Mouse (Mus musculus) fat pad, adult 2 months (tissue): ENCODE measurements around the gene Auts2.

ENCODE experiments used
- DNase-seq: peaks from one replicate; pipeline ENCODE4 v3.0.0-alpha.2; 2011; ENCODE audit warnings: low read depth, low spot score; ENCODE audit errors: extremely low read depth

Auts2 gene

DNA sequence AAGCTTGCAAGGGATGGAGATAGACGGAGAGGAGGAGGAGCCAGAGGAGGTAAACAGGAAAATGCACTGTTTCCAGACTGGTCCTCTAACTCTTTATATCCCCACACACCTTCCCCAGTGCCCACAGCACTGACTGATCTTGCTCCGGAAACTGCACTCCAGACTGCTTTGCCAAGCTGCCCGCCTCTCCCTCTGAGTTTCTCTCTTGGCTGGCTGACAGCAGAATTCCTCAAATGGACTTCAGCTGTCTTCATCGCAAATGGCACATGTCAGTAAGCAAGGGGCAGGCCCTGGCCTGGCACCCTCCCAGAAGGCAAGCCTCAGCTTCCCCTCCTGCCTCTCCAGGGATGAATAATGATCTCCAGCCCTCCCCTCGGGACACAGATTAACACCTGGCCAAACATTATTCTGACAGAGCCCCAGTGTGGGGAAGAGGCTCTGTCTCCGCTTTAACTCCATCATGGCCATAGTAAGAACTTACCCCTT is 348.1 kb downstream of the Auts2 start:
- peak; percentile 47 for DNase-seq

- DNase-seq, result no peak
Measured at GRCm38 (mm10) chr5:132190190-132190589, 353.0 kb downstream of the Auts2 start.

GRCm38 (mm10) chr5:132186659-132187058 is 356.5 kb downstream of the Auts2 start:
- no peak for DNase-seq

DNA sequence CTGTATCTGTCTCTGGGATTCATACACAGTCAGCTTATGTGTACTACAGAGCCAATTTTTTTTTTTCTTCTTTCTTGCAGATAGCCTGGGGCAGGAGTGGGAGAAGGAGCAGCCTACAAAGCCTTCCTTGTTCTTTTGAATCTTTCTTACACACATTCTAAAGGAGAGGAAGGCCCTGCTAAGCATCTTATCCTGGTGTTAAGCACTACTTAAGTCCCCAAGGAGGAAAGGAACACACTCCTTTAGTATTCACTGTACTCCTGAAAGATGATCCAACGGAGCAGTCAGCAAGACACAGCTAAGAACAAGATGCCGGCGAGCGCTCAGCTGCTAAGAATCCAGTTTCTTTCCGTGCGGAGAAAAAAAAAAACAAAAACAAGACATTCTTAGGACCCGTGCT is 356.9 kb downstream of the Auts2 start:
- DNase-seq, result peak; percentile 52

DNA sequence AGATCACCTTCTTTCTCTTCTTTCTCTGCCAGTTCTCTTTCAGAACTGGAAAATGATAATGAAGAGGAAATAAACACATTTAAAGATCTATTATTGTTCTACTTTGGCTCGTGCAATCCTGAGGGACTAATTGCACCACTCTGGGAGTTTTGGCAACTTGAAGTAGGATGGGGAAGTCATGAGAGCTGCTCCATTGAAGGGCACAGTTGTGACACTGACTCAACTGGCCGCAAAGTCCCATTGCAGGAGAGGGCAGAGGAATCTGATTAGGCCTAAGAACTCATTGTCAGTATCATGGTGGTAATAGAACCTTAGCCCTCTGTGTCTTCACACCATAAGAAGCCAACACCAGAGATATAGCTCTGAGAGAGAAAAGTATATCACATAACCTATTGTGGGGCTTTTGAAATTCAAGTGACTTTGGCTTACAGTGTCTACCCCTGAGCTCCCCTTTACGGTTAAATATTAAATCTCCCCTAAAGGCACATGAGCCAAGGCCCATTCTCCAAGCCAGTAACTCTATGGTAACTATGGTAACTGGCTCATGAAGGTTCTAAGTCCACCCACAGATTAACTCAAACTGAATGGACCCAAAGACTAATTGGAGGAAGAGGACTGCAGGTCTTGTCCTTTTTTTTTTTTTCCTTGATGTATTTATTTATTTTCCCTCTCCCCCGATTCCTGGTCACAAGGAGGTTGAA is 358.6 kb downstream of the Auts2 start:
- no peak for DNase-seq

DNA sequence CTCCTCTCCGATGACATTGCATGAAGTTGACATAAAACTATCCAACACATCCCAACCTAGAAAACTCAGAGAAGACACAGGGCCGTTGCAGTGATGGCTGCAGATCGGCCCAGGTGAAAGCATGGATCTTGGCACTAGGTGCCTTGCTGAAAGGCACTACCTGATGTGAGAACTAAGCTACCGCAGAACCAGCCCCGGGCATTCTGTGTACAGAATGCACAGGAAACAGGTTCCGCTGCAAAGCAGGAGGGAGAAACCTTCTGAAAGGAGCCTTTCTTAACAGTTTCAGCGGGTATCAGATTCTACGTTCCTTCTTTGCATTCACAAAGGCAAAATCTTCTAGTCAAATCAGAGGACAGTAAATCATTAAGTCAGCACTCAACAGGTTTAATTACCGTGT is 361.1 kb downstream of the Auts2 start:
- no peak for DNase-seq

DNA sequence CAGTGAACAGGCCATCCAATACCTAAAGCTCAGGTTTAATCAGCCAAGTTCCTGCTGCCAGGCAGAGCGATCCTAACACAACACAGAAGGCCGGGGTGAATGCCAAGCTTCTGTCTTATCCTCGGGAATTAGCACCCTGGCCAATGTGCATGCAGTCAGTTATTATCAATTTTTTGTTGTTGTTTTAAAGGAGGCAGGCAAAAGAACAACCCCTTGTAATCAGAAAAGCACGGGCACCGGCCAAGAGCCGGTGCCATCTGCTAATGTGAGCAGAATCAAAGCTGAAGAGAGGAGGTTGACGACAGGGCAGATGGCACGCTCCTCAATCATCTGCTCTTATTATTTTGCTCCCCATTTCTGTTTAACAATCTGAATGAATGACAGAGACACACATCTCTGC is 373.1 kb downstream of the Auts2 start:
- DNase-seq, result no peak

GRCm38 (mm10) chr5:132168805-132169204 is 374.3 kb downstream of the Auts2 start:
- no peak for DNase-seq

DNA sequence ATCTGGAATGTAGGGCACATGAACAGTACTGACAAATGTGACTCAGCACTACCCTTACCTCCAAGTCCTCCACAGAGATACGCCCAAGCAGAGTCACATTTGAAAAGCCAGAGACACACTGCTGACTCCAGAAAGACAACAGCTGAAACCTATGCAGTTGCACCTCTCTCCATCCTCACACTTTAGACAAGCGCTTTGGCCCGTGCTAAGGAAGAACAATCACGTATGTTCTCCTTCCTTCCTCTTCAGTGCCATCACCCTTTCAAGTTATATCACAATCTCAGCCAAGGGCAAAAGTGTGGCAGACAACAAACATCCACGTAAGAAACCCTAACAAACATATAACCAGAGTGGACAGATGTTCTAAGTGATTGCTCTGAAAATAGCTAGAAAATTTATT is 374.9 kb downstream of the Auts2 start:
- DNase-seq, result no peak

DNA sequence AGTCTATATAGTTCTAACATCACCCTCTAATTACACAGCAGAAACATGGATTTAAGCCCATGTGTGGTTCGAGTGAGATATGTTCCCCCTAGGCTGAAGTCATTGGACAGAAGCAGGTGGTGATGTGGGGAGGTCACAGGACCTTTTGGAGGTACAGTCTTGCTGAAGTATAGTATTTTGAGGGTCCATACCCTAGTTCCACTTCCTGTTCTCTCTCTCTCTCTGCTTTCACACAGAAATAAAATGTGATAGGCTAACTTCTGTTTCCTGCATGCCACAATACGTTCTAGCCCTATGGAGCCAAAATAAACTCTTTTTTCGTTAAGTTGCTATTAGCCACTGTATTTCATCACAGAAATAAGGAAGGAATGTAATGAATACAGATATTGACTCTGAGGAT is 376.6 kb downstream of the Auts2 start:
- no peak for DNase-seq

DNA sequence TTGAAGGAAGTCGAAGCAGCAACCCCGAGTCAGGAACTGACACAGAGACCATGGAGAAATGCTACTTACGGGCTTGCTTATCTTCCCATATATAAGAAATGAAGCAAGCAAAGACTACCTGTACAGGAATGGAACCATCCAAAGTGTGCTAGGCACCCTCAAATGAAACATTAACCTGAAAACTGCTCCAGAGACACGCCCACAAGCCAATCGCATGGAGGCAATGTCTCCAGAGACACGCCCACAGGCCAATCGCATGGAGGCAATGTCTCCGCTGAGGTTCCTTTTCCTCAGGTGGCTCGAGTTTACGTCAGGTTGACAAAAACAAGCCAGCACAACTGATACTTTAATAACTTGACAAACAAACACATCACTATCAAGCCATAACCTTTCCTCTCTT is 379.2 kb downstream of the Auts2 start:
- no peak for DNase-seq

DNA sequence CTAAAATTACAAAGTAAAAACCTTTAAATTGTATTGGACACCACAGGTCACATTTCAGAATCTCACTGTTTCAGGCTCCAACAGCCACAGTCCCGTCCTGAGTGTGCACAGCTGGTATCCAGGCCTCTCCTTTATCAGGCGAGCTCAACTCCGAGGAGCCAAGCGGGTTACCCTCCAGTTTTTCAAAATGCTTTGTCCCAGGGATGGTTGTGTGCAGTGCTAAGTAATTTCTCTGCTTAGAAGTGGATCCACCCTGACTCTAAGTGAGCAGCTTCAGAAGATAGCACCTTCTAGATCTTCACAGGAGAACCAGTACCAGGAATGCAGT is 381.0 kb downstream of the Auts2 start:
- DNase-seq, result no peak

- DNase-seq, result no peak
Measured at GRCm38 (mm10) chr5:132161338-132162205, 381.6 kb downstream of the Auts2 start.

GRCm38 (mm10) chr5:132144181-132144580 is 399.0 kb downstream of the Auts2 start:
- DNase-seq, result no peak

DNA sequence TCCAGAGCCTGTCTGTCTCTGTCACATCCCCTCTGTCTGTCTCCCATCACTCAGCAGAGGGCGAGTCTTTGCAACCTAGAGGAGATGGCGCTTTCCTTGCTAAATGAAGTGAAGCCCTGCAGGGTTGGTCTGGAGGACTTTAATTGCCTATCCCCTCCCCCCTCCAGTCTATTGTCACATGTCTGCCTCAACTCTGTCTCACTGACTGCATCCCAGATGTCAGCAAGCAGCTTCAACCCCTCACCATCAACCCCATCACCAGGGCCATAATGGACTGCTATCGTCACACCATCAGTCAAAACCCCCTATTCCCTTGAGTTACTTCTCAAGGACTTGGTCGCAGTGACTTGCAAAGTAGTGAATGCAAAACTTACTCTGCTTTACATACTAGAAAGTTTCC is 402.3 kb downstream of the Auts2 start:
- DNase-seq, result no peak

GRCm38 (mm10) chr5:132135941-132136663 is 407.0 kb downstream of the Auts2 start:
- no peak for DNase-seq

- DNase-seq, result no peak
Measured at GRCm38 (mm10) chr5:132131948-132132347, 411.2 kb downstream of the Auts2 start.

DNA sequence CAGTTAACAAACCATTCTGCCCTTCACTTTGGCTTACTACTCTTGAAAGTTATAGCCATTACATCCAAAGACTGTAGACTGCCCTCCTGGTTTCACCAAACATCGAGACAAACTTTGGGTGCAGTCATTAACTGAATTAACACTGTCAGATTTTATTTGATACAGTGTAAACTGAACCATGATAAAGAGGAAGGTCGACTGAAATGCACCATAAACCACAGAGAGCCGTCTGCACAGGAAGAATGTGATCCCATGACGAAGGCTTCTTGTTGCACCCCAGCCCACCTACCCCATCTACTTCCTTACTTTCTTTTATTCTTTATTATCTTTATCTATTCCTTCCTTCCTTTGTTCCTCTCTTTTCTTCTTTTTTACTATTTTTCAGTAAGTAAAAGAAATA is 412.6 kb downstream of the Auts2 start:
- no peak for DNase-seq

GRCm38 (mm10) chr5:132126626-132127025 is 416.5 kb downstream of the Auts2 start:
- DNase-seq, result no peak

- no peak for DNase-seq
Measured at GRCm38 (mm10) chr5:132115631-132116030, 427.5 kb downstream of the Auts2 start.

- no peak for DNase-seq
Measured at GRCm38 (mm10) chr5:132114561-132115301, 428.4 kb downstream of the Auts2 start.
